Mouse (Mus musculus): Measurements from ENCODE around the gene Ttc30a2. TPM values are rescaled to one million over a fixed set of nuclear protein-coding genes. Genes with fewer than 3 reads are reported as not detected.
A peak's percentile ranks its signal among the peaks of the same experiment; 100 is the strongest.
"Not testable (repeated sequence)": the region's sequence is repeated elsewhere in the genome, so short reads cannot be mapped to it uniquely, and the experiment has no call there.

The Ttc30a2 gene
- polyA plus RNA-seq, 1 experiment = not detected

DNA sequence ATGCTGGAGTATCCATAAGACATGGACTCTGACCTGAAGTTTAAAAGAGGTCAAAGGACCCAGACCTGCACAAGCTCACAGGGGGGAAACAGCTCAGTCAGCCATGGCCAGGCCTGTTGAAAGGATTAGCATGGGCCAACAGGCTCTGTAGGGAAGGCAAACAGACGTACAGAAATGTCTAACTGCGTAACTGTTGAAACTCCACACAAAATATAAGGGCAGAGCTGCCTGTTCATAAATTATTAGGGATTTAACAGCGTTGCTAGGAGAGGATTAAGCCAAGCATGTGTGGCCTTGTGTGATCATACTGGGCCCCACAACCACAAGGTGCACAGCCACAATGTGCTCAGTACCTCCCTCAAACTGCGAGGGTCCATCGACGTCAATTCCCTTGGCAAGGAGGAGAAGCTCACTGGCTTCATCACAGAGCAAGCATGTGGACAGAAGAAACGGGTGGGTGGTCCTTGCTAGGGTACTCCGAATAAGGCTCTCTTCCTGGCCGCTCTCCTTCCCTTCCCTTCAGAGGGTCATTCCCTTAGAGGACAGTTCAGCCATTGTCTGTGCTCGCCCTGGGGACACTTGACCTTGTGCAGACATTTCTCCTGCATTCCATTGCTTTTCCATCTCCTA lies 14.6 kb downstream of the Ttc30a2 start:
- TF ChIP-seq TAL1 (IDR thresholded peaks at IDR 0.05; ENCODE audit: low read length) = no peak
- TF ChIP-seq GATA1 (IDR thresholded peaks at IDR 0.05; ENCODE audit: low read length) = no peak
- Histone ChIP-seq H3K36me3 (ENCODE audit: control insufficient read depth) (no peaks in the 10 kb centered on the region), H3K9me3 (ENCODE audit: control insufficient read depth, low read length) (no peaks in the 10 kb centered on the region), H3K27me3 (ENCODE audit: control insufficient read depth) (no peaks in the 10 kb centered on the region; the same call in 1 of the 2 replicates), H3K4me1 (ENCODE audit: control insufficient read depth) (peaks cover 6% of the 10 kb centered on the region), H3K4me3 (replicated peaks) (no peak overlapping the region)

DNA sequence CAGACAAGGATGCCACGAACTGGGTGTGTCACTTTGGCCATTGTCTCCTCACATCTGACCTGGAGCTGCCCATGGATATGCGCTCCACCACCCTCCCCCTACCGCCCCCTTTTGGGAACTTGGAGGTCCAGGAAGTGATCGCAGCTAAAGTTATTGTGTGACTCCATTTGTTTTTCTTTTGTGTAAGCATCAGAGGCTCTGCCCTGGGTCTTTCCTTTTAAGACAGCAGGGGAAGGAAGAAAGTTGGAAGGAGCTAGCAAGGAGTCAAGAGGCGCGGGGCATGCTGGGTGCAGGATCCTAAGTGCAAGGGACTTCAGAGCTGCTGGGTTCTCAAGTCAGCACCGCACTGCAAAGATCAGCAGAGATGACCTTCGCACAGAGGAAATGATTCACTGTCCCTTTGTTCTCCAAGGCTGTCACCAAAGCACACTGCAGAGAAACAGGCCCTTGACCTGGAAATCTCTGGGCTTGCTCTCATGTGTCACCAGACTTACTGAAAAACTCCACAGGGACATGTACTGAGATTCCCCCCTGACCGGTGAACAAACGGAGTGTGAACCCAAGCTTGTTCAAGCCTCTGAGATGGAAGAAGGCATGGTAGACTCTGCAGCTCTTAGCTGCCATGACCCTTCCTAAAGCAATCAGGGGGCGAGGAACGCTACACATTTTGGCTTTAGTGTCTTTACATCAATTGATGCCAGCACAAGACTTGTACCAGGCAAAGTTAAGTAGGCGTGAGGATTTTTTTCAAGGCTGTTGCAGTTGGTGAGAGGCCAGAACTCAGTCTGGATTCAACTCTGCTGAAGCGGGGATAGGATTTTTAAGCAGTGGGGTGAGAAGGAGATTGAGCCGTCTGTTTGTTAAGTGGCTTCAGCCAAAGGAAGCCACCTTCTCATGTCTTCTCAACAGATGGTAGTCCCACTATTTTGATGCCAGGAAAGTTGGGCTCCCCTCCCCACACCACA lies 17.3 kb downstream of the Ttc30a2 start:
- H3K4me3 ChIP-seq (replicated peaks) = no peak overlapping the region
- peaks cover 6% of the 10 kb centered on the region for H3K4me1 ChIP-seq (ENCODE audit: control insufficient read depth)
- H3K27me3 ChIP-seq (ENCODE audit: control insufficient read depth) = no peaks in the 10 kb centered on the region; the same call in 1 of the 2 replicates
- H3K36me3 ChIP-seq (ENCODE audit: control insufficient read depth) = no peaks in the 10 kb centered on the region
- no peaks in the 10 kb centered on the region for H3K9me3 ChIP-seq (ENCODE audit: control insufficient read depth, low read length)
- TF ChIP-seq GATA1 (IDR thresholded peaks at IDR 0.05; ENCODE audit: low read length) (no peak), TAL1 (IDR thresholded peaks at IDR 0.05; ENCODE audit: low read length) (no peak)

DNA sequence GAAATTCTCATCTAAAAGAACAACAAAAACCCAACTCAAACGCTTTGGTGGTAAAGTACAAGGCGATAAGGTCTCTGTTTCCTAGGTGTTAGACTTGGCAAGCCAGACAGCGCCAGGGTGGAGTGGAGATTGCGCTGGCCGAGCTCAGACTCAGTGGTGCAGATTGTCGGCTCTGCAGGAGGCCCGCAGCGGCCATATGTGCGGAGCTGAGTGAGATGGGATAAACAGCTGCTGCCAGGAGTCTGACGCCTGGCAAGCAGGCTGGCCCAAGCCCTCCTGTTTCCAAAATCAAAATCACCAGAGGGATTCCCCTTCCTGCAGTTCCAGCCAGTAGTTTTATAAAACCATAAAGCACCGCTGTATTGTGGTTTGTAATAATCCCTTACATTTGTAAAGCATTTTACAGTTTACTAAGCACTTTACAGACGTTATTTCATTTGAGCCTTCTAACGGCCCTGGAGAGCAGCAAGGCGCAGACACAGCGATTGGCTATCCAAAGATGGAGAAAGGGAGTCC lies 18.1 kb downstream of the Ttc30a2 start:
- no peaks in the 10 kb centered on the region for H3K9me3 ChIP-seq (ENCODE audit: control insufficient read depth, low read length)
- H3K4me3 ChIP-seq (replicated peaks) = no peak overlapping the region
- no peak for TF ChIP-seq GATA1 (IDR thresholded peaks at IDR 0.05; ENCODE audit: low read length)
- TF ChIP-seq TAL1 (IDR thresholded peaks at IDR 0.05; ENCODE audit: low read length) = no peak
- no peaks in the 10 kb centered on the region; the same call in 1 of the 2 replicates for H3K27me3 ChIP-seq (ENCODE audit: control insufficient read depth)
- H3K4me1 ChIP-seq (ENCODE audit: control insufficient read depth) = peaks cover 6% of the 10 kb centered on the region
- H3K36me3 ChIP-seq (ENCODE audit: control insufficient read depth) = no peaks in the 10 kb centered on the region

DNA sequence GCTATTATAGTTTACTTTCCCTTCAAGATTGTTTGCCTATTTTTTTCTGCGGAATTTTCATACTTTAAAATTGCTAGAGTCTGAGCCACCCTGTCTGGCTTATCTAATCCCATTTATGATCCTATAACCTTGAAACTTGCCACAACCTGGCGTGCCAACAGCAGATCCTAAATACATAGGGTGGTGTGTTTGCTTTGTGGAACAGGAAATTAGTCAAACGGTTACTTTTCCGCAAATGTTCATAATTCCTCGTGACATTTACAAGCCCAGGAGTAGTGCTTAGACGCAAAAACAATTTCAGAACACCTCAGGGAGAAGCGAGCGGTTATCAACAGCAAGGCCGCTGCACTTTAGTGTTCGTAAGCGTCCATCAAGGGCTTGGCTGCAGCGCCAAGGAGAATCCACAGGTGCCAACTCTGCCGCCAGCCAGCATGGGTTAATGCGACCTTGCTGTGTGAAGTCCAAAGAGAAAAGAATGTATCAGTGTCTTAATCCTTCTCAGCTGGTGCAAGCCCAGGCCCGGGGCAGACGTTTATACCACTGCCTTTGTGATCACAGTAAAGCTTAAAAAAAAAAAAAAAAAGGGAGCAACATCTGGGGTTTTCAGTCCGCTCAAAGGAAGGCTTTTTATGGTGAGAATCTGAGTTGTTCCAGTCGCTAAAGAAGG lies 18.7 kb downstream of the Ttc30a2 start:
- H3K27me3 ChIP-seq (ENCODE audit: control insufficient read depth) = no peaks in the 10 kb centered on the region; the same call in 1 of the 2 replicates
- no peaks in the 10 kb centered on the region for H3K9me3 ChIP-seq (ENCODE audit: control insufficient read depth, low read length)
- H3K4me3 ChIP-seq (replicated peaks) = no peak overlapping the region
- TF ChIP-seq GATA1 (IDR thresholded peaks at IDR 0.05; ENCODE audit: low read length) = no peak
- TF ChIP-seq TAL1 (IDR thresholded peaks at IDR 0.05; ENCODE audit: low read length) = no peak
- H3K4me1 ChIP-seq (ENCODE audit: control insufficient read depth) = peaks cover 2% of the 10 kb centered on the region; the same call in 1 of the 2 replicates
- no peaks in the 10 kb centered on the region for H3K36me3 ChIP-seq (ENCODE audit: control insufficient read depth)

DNA sequence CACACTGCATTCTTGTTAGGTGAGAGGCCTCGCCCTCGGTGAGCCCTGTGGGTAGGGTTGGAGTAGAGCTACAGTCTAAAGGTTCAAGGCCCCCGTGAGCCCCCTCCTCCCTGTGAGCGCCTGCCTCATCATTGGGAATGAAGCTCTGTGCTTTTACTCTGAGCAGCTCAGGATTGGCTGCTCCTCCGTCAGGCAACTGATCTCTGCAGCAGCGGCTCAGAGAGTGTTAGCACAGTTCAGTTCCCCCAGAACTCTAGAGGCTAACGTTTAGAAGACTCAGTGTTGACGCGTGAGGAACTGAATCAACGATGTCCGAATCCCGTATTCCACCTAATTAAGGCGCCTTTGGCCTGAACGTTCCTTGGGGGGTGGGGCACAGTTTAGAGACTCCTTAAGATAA lies 22.3 kb downstream of the Ttc30a2 start:
- Histone ChIP-seq H3K4me1 (ENCODE audit: control insufficient read depth) (no peaks in the 10 kb centered on the region), H3K4me3 (replicated peaks) (no peak overlapping the region), H3K36me3 (ENCODE audit: control insufficient read depth) (no peaks in the 10 kb centered on the region), H3K27me3 (ENCODE audit: control insufficient read depth) (no peaks in the 10 kb centered on the region; the same call in 1 of the 2 replicates), H3K9me3 (ENCODE audit: control insufficient read depth, low read length) (no peaks in the 10 kb centered on the region)
- TF ChIP-seq GATA1 (IDR thresholded peaks at IDR 0.05; ENCODE audit: low read length) (no peak), TAL1 (IDR thresholded peaks at IDR 0.05; ENCODE audit: low read length) (no peak)

DNA sequence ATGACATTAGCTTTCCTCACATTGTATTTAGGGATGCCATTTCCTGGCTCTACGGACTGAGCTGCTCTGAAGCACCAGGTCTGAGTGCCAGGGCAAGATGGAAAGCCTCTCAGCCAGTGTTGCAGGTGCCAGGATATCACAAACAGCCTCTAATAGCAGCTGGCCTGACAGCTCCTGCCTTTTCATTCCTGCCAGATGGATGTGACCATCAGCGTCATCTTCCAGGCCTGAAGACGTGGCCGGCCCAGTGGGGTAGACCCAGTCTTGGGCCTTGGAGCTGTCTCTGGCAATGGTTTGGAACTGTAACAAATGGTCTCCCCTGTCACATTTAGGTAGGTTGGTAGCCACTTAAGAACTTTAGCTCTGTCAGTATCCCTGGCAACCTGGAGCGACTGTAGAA lies 24.6 kb downstream of the Ttc30a2 start:
- no peaks in the 10 kb centered on the region for H3K36me3 ChIP-seq (ENCODE audit: control insufficient read depth)
- TF ChIP-seq GATA1 (IDR thresholded peaks at IDR 0.05; ENCODE audit: low read length) = no peak
- TF ChIP-seq TAL1 (IDR thresholded peaks at IDR 0.05; ENCODE audit: low read length) = no peak
- H3K27me3 ChIP-seq (ENCODE audit: control insufficient read depth) = no peaks in the 10 kb centered on the region
- H3K4me3 ChIP-seq (replicated peaks) = no peak overlapping the region
- H3K9me3 ChIP-seq (ENCODE audit: control insufficient read depth, low read length) = no peaks in the 10 kb centered on the region
- no peaks in the 10 kb centered on the region for H3K4me1 ChIP-seq (ENCODE audit: control insufficient read depth)

DNA sequence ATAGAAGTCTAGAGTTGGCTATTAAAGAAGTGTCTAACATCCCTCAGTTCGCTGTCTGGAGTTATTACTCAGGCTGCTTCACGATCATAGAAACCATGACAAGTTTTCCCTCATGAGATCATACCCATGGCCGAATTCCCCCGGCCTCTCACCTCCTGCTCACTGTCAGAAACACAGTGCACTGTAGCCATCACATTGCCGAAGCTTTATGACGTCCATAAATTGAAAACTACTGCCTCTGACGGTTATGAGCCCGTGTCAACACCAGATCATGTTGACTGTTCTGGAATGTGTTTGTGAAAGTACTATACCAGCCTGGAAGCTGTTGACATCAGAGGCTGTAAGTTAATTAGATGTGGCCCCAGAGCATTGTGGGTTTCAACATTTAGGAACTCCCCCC lies 27.3 kb downstream of the Ttc30a2 start:
- Histone ChIP-seq H3K27me3 (ENCODE audit: control insufficient read depth) (no peaks in the 10 kb centered on the region), H3K4me3 (replicated peaks) (no peak overlapping the region), H3K4me1 (ENCODE audit: control insufficient read depth) (no peaks in the 10 kb centered on the region), H3K36me3 (ENCODE audit: control insufficient read depth) (no peaks in the 10 kb centered on the region), H3K9me3 (ENCODE audit: control insufficient read depth, low read length) (no peaks in the 10 kb centered on the region)
- TF ChIP-seq TAL1 (IDR thresholded peaks at IDR 0.05; ENCODE audit: low read length) (no peak), GATA1 (IDR thresholded peaks at IDR 0.05; ENCODE audit: low read length) (no peak)

DNA sequence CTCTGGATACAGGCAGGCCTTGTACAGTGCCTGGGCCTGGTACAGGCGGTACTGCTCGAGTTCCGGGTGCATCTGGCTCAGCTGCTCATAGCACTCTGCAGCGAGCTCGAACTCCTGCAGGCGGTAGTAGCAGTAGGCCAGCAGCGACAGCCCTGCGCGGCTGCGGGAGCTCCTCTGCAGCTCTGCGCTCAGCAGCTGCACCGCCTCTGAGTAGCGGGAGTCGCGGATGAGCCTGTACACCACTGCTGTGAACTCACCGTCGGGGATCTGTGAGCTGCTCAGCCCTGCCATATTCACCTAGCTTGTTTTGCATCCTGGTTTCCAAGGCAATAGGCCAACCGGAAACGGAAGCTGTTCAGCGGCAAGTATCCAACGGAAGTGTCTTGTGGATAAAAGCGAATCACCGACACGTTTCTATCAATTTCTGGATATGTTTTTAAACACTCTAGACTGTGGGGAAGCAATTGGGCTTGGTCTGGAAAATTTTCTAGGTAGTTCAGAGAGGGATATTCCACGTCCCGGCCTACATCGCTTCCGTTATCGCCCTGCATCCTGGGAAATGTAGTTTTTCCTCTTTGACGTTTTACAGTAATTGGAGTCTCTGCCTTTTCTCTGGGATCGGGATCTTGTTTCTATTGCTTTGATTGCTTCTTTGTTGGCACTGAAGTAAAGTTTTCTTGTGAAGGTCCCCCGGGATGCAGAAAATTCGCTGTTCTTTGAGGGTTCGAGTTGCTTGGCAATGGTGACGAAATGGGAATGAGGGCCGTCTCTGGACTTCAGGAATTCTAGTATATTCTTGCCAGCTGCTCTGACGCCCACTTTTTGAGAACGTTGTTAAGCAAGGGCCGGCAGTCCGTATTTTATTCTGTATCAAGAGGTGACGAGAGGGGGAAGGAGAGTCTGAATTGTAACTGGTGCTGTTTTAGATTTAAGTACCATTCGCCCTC lies 39.6 kb downstream of the Ttc30a2 start, which contains the start of gene Ttc30b:
TSS of gene Ttc30b (minus strand) at position 469 of the 947 bp plus-strand sequence.
- H3K27me3 ChIP-seq (ENCODE audit: control insufficient read depth) = no peaks in the 10 kb centered on the region; the same call in 1 of the 2 replicates
- peaks cover 14% of the 10 kb centered on the region for H3K4me1 ChIP-seq (ENCODE audit: control insufficient read depth)
- H3K4me3 ChIP-seq (replicated peaks) = peak within 1 kb of the TSS; percentile 80
- no peaks in the 10 kb centered on the region for H3K36me3 ChIP-seq (ENCODE audit: control insufficient read depth)
- H3K9me3 ChIP-seq (ENCODE audit: control insufficient read depth, low read length) = no peaks in the 10 kb centered on the region
- no peak for TF ChIP-seq TAL1 (IDR thresholded peaks at IDR 0.05; ENCODE audit: low read length)
- TF ChIP-seq GATA1 (IDR thresholded peaks at IDR 0.05; ENCODE audit: low read length) = 0 out of 2 replicates have a peak, but pooled peaks have one; percentile 10

DNA sequence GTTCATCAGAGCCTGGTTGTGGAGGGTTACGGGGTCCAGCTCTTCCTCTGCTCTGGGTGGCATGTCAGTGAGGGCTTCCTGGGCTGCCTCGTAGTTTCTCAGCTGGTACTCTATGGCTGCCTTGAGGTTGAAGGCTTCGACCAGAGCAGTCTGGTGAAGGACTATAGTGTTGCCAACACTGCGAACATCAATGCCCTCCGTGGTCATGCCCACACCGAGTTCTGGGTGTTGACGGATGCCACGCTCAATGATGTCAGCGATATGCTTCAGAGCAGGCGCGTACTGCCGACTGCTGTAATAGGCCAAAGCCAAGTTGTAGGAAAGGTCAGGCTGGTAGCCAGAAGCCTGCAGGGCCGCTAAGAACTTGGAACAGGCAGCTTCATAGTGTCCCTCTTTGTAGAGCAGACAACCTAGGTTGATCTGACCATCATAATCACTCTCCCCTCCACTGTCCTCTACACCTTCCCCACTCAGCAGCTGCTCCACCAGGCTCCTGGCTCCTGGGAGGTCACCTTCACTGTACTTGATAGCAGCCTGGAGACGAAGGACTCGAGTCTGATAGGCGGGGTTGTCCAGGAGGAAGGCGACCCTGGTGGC lies 40.4 kb downstream of the Ttc30a2 start:
- Histone ChIP-seq H3K4me3 (replicated peaks) (peak overlapping the region; percentile 52), H3K4me1 (ENCODE audit: control insufficient read depth) (peaks cover 14% of the 10 kb centered on the region)
- not testable (repeated sequence) for H3K36me3 ChIP-seq (ENCODE audit: control insufficient read depth); H3K27me3 ChIP-seq (ENCODE audit: control insufficient read depth); H3K9me3 ChIP-seq (ENCODE audit: control insufficient read depth, low read length)

DNA sequence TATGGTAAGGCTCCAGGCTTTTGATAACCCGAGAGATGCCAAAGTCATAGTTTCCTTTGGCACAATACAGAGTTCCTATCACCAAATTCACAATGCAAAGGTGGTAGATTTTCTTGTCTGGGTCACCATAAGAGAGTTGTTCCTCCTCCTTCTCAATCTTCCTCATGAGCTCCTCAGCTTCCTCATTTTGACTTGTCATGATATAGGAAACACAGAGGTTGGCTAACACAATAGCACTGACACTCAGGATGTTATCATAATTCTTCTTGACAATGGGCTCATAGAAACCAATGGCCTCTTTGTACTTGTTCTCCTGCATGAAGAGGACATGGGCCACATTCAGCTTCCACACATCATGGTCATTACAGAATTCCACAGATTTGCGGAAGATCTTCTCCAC lies 41.3 kb downstream of the Ttc30a2 start:
- H3K27me3 ChIP-seq (ENCODE audit: control insufficient read depth); H3K36me3 ChIP-seq (ENCODE audit: control insufficient read depth); H3K9me3 ChIP-seq (ENCODE audit: control insufficient read depth, low read length); H3K4me3 ChIP-seq (replicated peaks): not testable (repeated sequence)
- H3K4me1 ChIP-seq (ENCODE audit: control insufficient read depth) = peaks cover 14% of the 10 kb centered on the region
